Mouse (Mus musculus) B cell, adult 2 months (primary cell): ENCODE results near the gene Coro7.

ENCODE experiments used
- DNase-seq, 2 experiments: peaks; one replicate each; pipeline ENCODE4 v3.0.0; 2022

Gene Coro7

DNA sequence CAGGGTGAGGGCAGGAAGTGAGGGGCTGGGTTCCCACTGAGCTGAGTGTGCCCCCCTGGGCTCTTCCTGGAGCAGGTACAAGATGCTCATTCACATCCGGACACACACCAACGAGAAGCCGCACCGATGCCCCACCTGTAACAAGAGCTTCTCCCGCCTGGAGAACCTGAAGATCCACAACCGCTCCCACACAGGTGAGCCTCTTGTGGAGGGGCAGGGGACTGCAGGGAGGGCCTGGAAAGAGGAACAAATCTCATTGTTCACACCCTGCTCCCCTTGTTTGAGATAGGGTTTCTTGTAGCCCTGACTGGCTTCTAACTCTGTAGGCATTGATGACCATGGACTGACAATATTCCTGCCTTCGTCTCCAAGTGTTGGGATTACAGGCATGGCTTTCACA lies 67.9 kb downstream of the Coro7 start:
- DNase-seq = no peak

DNA sequence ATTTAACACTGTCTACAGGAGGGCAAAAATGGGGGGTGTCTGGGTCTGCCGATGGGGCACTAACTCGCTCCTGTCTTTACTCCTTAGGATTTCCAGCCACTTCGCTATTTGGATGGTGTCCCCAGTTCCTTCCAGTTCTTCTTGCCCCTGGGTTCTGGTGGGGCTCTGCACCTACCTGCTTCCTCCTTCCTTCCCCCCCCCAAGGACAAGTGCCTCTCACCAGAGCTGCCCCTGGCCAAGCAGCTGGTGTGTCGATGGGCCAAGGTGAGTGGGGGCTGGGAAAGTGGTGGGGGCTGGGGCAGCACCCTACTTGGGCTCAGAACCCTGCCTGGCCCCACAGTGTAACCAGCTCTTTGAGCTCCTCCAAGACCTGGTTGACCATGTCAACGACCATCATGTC lies 68.4 kb downstream of the Coro7 start:
- no peak for DNase-seq

DNA sequence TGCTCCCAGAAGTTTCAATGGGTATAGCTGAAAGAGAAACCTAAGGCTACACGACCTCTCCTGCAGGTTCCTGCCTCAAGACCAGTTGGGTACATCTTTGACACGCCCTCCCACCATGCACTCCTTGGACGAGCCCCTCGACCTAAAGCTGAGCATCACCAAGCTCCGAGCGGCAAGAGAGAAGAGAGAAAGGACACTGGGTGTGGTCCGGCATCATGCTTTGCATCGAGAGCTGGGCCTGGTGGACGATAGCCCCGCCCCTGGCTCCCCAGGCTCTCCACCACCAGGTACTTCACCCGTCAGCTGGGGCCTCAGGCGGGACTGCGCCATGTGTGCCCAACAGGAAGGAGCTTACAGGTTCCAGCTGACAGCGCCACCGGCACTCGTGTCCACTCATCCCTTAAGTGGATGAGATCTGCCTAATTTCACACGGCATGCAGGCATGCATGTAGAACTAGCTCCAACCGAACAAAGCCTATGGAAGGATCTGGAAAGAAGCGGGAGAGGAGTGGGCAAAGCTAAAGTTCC lies 71.0 kb downstream of the Coro7 start:
- no peak for DNase-seq

DNA sequence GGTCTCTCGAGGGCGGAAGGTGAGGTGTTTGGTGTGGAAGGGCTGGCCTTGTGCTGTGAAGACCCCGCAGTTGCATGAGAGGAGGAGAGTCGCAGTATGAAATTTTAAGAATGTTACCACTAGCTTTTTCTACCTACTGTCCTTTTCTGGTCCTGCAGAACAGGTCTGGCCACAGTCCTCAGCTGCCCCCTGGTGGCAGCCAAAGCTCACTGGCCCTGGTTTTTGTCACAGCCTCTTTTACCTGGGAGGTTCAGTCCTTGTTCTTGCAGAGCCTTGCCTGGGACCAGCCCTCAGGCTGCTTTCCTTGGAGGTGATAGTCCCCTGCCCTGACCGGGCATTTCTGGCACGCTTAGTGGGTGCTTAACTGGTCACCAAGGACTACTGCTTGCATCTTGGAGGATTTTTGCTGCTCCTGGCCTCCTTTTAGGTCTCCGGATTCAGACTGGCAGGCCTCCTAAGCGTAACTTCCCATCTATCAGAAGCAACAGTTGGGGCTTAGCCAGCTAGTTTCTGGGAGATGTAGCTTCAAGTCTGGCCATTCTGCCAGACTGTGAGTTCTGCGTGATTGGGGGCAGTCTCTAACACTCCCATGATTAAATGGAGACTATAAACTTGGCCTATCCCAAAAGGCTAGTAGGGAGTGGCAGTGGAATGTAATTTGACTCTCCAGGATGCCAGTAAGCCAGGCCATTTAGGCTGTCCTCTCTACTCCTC lies 71.6 kb downstream of the Coro7 start:
- DNase-seq = peak; percentile 90 to 91

DNA sequence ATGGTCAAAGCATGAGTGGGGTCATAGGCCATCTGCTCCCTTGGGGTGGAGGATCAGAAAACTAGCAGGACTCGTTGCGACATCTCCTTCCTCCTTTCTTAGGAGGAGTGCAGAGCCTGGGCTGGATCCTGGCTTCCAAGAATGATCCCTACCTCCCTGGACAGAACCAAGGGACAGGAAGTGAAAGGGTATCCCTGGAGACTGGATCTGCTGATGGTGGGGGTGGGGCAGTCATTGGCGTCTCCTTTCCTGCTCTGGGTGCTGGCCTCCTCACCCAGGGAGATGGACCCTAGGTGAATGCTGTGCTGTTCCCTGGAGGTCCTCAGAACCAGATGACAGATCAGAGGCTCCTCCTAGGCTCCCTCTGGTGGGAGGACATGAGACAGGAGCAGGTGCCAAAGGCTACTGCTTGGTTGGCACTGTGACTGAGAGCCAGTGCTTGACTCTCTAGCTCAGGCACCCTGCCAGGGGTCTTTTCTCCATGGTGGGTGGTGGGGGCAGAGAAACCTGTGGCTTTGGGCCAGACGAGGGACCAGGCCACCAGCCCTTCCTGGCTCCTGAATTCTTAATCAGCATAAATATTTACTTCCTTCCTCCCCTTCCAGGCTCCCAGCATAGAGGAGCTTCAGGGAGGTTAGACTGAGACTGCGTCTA lies 73.0 kb downstream of the Coro7 start:
- no peak for DNase-seq

DNA sequence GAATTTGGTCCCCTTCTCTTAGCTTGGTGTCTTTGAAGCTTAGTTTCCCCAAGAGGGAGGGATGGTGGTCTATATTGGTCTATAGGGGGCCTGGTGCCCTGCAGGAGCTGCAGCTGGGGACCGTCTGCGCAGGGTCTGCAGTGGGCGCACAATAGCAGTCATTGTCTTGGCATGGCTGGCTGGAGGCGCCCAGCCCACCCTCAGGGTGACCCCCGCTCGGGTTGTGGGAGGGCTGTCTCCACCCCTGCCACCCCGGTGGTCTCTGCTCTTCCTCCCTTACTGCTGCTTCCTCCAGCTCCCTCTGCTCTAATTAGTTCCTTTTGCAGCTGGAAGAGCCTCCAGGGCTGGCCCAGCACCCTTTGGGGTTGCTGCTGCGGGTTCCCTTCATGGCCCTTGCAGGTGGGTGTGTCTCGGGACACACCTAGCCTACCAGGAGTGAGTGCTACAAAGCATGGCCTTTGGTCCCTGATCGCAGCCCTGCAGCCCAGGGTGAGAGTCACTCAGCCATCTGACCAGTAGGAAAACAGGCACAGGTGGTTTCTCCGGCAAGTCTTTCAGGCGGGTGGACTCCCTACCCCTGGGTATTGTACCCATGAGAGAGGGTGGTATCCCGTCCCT lies 74.0 kb downstream of the Coro7 start:
- DNase-seq = no peak

DNA sequence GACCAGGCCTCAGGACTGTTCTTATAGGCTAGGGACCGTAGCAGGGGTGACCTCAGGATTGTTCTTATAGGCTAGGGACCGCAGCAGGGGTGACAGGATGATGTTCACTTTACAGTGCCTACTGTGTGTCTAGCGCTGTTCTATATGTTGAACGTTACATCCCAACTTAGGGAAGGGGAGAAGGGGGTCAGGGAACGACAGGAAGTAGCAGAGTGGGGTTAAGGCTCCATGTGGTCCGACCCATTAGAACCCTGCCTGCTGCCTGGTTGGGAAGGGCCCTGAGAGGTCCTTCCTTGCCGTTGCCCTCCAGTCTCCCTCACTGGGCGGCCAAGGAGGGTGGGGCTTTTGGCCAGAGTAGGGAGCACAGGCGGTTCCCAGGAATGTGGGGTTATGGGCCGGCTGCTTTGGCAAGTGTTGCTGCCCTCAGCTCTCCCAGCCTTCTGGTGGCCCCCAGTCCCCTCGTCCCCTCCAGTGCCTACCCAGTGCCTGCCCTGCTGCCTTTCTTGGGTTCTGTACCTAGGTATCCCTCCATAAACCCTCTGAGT lies 75.2 kb downstream of the Coro7 start:
- DNase-seq = no peak

DNA sequence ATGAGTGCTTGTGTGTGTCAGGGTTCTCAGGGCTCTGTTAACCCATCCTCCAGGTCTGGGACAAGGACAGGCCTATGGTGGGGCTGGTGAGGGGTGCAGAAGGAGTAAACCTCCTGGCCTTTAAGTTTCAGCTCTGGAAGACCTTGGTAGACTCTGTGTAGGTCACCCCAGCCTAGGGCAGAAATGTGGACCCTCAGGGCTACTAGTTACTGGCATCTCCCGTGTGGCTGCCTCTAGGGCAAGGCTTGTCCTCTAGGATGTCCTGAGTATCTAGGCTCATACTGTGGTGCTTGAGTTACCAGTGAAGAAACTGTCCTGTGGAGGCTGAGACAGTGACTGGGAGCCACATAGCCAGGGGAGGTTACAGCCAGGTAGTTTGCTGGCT lies 76.1 kb downstream of the Coro7 start:
- no peak for DNase-seq

DNA sequence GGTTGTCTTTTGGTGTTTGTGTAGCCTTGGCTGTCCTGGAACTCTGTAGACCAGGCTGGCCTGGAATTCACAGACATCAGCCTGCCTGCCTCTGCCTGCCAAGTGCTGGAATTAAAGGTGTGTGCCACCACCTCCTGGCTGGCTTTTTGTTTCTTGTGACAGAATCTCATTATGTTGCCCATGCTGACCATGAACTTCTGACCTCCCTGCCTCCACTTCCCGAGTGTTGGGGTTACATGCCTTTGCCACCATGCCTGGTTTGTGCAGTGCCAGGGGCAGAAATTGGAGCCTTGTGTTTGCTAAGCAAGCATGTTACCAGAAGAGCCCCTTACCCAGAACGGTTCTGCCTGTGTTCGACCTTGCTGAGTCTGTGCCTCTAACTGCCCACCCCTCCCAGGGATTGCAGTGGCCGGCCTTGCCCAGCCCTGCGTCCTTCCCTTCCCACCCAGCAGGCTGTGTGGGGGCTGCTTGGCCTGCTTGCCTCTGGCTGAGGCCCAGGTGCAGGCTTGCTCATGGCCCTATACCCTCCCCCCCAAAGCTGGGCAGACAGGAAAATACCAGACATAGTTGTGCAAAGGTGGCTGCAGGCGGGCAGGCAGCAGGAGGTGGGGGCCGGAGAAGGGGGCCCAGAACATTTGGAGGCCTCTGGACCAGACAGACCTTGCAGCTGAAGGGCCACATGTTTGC lies 76.7 kb downstream of the Coro7 start:
- DNase-seq = no peak

DNA sequence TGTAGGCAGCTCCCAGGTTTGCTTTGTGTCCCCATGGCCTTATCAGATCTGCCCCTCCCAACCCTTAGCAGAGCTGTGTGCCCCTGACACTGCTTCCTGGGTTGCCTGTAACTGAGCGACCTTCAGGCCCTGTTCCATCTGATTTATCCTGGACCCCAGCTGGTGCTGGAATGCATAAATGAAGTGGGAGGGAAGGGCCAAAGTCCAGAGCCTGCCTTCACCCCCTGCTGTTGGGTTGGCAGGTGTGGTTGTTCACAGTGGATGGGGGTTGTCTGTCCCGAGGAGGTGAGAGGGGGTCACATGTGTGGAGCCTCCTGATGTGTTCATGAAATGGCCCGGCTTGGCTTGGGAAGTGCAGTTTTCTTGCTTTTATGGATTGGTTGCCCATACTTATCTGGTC lies 77.4 kb downstream of the Coro7 start:
- DNase-seq = no peak

DNA sequence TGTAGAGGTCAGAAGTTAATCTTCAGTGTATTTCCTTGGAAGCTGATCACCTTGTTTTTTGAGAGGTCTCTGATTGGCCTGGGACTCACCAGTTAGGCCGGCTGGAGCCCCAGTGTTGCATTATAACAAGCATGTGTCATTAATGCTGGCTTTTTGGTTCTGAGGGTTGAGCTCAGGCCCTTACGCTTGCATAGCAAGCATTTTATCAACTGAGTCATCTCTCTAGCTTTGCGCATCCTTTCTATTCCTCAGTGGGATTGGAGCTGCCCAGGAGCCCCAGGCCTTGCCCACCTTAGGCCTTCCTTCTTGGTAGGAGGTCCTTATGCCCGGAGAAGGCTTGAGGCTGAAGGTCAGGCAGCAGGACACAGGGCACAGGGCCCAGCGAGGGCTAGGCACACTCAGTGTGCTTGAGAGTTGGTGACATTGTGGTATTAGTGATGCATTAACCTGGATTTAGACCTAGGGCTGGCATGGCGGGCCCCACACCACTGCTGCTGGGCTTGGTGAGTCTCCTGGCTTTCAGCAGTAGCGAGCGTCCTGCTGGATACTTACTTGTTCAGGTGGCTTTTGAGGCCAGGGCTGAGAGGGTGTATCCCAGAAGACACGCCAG lies 78.8 kb downstream of the Coro7 start:
- DNase-seq = no peak

DNA sequence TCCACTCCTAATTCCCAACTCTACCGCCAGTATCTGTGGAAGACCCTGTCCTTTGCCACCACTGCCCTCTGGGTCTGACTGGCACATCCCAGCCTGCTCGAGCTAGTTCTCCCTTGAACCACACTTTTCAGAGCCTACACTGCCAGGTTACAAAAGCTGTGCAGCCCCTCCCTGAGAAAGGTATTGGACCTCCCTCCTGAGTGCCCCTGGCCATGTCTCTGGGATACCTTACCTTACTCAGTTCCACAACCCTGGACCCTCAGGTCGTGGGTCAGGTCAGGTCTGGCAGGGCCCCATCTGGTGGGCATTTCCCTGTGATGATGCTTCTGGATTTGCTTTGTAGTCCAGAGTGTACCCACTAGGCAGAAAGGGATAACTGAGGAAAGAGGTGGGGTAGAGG lies 80.0 kb downstream of the Coro7 start:
- no peak for DNase-seq

DNA sequence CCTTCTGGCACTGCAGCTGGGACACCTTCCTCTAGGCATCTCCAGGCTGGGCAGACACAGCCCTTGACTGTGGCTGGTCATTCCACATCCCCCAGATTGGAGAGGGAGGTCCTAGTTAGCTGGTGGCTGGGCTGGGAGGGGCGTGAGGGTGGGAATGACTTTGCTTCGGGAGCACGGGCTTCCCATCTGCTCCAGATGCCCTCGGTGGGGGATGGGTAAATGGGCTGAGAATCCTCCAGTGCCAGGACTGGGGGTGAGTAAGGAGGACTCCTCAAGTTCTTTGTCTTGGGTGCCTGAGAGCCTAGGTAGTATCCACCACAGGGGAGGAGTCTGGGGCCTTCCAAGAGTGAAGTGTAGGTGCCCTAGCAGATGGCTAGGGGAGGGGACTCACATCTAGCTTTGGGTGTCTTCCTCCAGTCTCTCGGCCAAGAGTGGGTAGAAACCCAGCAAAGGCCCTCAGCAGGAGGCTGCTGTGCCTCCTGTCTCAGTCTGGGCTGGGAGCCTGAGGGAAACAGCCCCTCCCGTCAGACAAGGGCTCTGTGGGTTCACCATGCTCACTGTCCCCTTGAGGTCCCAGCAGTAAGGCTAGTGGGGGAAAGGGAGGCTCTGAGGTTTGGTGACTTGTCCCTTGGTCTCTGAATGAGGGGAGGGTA lies 80.6 kb downstream of the Coro7 start:
- DNase-seq = no peak

DNA sequence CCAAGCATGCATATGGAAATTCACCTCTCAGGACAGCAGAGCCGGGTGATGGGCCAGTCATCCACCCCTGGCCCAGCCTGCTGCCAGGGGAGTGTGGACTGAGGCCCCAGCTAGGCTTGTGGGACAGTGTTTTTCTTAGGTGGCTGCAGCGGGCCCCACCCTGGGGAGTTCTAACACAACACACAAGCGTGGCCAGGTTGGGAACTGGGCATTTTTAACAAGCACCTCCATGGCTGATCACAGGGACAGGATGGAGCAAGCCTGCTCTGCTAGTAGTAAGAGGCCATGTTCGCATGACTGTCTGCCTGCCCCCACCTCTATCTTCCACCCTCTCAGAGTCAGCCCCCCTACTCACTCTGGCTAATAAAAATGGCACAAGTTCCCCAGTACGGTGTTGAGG lies 81.5 kb downstream of the Coro7 start:
- DNase-seq = no peak

DNA sequence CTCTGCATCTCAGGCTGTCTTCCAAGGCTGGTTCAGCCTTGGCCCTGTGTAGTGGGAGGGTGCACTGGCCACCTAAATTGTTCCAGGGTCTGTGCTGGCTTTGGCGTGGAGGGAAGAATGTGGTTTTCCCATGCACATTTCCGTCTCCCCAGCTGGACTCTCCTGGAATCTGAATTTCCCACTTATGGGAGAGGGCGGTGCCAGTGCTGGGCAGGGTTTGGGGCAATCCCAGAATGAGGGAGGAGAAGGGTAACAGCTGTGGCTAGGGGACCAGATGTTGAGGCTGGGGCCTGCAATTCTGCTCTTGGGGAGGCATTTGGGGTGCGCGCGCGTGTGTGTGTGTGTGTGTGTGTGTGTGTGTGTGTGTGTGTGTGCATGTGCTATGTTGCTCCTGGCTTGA lies 82.3 kb downstream of the Coro7 start:
- DNase-seq = no peak

DNA sequence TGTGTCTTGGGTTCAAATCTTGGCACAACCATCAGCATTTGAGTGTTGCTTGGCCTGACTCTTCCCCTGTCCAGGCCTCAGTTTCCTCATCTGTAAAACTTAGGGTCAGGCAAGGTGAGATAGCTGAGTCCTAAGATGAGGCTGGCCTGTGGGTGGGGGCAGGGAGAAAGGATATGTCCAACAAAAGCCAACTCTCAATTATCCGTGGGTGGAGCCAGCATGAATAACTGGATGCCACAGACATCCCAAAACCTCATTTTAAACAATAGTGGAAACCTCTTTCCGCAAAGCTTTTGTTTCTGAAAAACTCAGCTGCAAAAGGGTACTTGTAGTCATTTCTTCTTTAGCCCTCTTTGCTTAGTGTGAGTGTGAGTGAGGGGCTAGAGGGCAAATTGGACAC lies 82.7 kb downstream of the Coro7 start:
- no peak for DNase-seq

DNA sequence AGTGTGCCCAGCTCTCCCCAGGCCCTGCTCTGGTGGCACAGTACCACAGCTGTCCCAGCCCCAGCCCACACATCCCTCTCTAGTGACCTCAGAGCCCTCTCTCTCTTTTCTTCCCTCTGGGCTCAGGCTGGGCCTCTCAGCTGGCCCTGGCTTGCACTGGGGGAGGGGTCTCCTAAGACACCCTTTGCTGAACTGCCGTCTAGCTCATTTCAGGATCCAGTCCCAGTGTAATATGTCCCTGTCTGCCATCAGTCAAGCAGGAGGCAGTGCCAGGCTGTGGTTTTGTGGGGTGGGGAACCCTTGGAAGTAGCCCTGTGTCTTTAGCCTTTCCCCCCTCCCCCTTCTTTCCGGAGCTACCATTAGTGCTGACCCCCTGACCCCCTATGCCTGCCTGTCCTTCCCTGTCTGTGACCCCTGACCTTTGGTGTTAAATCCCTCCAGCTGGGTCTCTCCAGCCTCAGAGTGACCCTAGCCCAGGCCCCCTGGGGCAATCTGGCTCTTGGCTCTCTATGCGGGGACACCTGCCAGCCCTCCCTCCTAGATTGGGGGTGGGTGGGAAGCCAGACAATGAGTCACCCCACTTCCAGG lies 83.3 kb downstream of the Coro7 start:
- no peak for DNase-seq

DNA sequence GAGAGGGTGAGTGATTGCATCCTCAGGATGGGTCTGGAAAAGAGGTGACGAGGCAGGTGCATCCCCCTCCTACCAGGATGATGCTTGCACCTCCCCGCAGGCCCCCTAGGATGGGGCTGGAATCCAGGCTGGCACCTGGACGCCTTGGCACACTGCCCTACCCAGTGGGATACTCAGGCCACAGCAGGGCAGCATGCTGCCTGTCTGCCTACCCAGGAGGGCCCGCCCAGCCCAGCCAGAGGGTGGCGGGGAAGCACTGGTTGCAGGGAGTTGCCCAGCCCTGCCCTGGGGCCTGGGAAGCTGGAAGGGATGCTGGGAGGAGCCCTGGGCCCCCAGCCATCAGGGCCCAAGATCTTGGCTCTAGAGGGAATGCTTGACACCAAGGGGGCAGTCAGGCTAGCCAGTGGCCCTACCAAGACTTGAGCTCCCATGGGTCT lies 84.0 kb downstream of the Coro7 start:
- no peak for DNase-seq

DNA sequence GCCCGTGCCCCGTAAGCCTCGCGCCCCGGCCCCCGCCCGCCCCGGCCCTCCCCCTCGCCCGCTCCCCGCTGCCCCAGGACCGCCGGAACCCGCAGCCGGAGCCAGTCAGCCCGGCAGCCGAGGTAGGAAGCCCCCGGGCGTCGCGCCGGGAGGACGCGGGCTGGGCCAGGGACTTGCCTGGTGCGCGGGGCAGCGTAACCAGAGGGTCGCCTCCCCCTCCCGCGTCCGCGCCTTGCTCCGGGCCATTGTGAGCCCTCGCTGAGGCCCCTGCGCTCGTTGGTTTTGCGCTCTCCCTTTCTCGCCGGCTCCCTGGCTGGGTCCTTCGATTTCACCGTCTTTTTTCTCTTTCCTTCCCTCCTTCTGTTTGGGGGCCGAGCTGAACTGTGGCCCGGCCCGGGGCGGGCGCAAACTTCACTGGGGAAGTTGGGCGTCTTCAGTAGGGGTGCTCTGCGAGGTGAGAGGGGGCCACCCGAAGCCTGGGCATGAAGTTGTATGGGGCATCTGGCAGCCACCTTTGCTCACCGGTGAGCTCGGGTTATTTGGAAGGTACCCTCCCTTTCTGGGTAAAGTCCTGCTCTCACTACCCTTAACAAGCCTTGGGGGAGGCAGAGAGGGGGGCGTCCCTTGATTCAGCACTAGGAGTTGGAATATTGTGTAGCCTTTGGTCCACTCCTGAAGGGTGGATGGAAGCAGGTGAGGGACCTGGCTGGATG lies 84.6 kb downstream of the Coro7 start:
- DNase-seq = peak; percentile 25 to 38

DNA sequence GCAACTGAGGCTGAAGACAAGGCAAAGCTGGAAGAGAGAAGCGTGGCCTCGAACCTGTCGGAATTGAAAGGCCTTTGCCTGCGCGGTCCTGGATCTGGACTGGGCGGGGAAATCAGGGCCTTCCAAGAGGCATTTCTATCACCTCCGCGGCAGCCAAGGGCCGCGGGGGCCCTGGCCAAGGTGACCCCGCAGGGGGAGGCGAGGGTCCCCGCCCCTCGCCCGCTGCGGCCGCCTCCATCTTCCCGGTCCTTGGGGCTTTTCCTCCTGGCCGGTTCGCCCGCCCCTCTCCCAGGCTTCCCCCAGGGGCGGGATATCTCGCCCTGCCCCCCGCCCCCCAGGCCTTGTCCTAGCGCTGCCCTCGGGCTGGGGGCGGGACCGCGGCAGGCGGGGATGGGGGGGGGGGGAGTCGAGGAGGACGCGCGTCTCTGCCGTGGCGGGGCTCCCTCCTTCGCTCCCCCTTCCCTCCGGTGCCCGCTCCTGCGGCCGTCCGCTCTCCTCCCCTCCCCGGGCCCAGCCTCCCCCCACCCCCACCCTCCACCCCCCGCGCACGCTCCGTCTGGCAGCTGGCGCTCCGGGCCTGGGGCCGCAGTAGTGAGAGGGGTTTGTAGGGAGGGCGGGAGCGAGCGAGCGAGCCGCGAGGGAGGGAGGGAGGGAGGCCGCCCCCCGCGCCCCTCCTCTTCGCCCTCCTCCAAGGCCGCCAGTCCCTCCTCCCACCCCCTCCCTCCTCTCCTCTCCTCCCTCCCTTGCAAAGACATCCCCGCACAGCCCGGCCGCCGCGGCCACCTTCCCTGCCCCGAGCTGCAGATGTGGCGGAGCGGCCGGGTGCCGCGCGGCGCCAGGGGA lies 85.4 kb downstream of the Coro7 start, which contains the start of gene Glis2:
Gene Glis2 (plus strand): TSS at position 743 of the 843 bp plus-strand sequence.
- DNase-seq = peak in 1 of 2 experiments; percentile 24
